Mouse (Mus musculus): ENCODE measurements at regions not wholly inside any gene's neighbourhood (a gene's known extent, or its start where the extent isn't known, plus 50 kb on each side); places are given as distances from the start of the nearest gene placed in this dataset.

DNA sequence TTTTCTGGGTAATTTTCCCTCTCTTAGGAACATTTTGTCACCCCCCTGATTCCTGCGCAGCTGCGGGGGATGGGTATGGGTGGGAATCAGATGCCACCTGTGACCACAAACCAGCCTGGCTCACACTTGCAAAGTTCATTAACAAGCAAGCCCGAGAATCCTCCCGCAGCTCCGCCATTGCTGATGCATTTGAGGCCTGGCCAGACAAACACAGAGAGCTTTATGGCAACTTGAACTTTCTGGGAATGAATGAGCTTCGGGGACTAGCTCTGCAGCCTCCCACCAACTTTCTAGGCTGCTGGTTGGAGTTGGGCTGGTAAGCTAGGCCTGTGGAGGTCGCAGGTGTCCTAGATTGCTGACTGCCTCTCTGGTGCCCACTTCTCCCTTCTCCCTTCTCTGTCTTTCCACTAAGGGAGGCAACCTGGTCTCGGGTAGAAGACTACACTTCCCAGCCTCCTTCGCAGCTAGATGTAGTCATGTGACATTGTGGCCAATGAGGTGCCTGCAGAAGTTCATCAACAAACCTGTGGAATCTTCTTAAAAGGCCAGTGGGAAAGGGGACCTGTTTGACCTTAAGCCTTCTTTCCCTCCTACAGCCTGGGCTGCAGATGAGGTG, 110.6 kb upstream of the Vrk1 start:
- TF ChIP-seq CTCF (IDR thresholded peaks at IDR 0.05; ENCODE audit: control insufficient read depth, insufficient read depth, low read length) (no peak), POLR2A (IDR thresholded peaks at IDR 0.05; ENCODE audit: borderline replicate concordance, control insufficient read depth, low read depth, low read length) (no peak)
